Mouse (Mus musculus): ENCODE data around the gene Pde3b.
A peak's percentile ranks its signal among the peaks of the same experiment; 100 is the strongest.
"Not testable (repeated sequence)": the region's sequence is repeated elsewhere in the genome, so short reads cannot be mapped to it uniquely, and the experiment has no call there.

Pde3b gene

GRCm38 (mm10) chr7:114479779-114480178 lies 64.7 kb downstream of the Pde3b start:
- no peak for DNase-seq (ENCODE audit: low spot score)

GRCm38 (mm10) chr7:114480196-114480989 lies 65.3 kb downstream of the Pde3b start:
- no peak for DNase-seq (ENCODE audit: low spot score)

GRCm38 (mm10) chr7:114481008-114481407 lies 65.9 kb downstream of the Pde3b start:
- no peak for DNase-seq (ENCODE audit: low spot score)

DNA sequence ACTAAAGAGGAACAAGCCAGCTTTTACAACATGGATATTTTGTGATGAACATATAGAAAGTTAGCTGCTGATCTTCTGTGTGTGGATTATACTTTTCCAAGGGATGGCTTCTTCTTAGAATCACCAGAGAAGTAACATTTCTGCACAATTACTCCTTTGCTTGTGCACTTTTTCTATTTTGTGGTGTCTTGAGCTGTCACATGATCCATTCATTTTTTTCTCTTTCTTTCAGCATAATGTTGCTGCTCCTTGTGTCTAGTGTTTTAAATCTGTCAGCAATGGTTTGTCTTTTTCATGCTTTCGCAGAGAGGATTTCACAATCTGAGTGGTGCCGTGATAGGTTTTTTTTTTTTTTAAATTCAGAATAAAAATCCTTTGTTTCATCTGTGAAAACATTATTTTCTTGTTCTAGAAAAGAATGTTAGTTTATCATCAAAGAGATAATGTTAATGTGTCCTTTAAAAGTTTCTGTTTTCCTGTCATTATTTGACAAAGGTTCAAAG lies 66.4 kb downstream of the Pde3b start:
- no peak for DNase-seq (ENCODE audit: low spot score)

DNA sequence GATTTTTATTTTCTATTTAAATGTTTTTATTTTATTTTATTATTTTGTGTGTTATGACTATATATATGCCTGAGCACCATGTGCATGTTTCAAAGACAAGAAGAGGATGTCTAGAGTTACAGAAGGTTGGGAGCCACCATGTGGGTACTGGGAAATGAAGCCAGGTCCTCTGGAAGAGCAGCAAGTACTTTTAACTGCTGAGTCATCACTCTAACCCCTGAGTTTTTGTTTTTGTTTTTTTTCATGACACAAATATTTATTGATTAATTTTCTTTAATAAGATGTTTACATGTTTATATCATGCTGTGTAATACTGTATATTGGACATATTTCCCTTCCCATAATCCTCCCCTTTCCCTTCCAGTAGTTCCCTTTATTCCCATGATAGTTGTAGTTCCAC lies 77.5 kb downstream of the Pde3b start:
- DNase-seq (ENCODE audit: low spot score): no peak

GRCm38 (mm10) chr7:114494033-114494432 lies 79.0 kb downstream of the Pde3b start:
- no peak for DNase-seq (ENCODE audit: low spot score)

GRCm38 (mm10) chr7:114499293-114499692 lies 84.2 kb downstream of the Pde3b start:
- DNase-seq (ENCODE audit: low spot score): no peak

- DNase-seq (ENCODE audit: low spot score): no peak
These were observed 93.8 kb downstream of the Pde3b start for GRCm38 (mm10) chr7:114508879-114509278.

GRCm38 (mm10) chr7:114520122-114520521 lies 105.0 kb downstream of the Pde3b start:
- DNase-seq (ENCODE audit: low spot score): no peak

GRCm38 (mm10) chr7:114526245-114526644 lies 111.2 kb downstream of the Pde3b start:
- DNase-seq (ENCODE audit: low spot score): no peak

GRCm38 (mm10) chr7:114536179-114536578 lies 121.1 kb downstream of the Pde3b start:
- no peak for DNase-seq (ENCODE audit: low spot score)

GRCm38 (mm10) chr7:114562531-114563241 lies 147.6 kb downstream of the Pde3b start, which contains the start of gene Cyp2r1:
Gene Cyp2r1, minus strand, starts transcription at chr7:114562972.
- DNase-seq (ENCODE audit: low spot score): peak; percentile 62

DNA sequence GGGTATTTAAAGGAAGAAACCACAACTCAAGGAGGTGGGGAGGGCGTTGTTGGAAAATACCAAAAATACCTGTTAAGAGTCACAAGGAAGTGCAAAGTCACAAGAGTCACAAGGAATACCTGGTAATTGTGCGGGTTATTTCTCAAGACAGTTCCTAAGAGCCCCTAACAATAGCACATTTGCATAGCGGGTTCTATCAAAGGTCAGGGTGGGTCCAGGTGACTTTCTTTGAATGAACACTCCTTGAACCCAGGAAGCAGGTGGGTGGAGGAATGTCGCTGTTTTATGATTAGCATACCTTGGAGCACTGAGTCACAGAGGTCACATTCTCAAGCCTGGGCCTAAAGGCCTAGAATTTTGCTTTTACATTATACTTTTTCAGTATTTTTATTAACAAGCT lies 158.8 kb downstream of the Pde3b start:
- not testable (repeated sequence) for DNase-seq (ENCODE audit: low spot score)

- no peak for DNase-seq (ENCODE audit: low spot score)
These were observed 161.8 kb downstream of the Pde3b start for GRCm38 (mm10) chr7:114576931-114577330.

DNA sequence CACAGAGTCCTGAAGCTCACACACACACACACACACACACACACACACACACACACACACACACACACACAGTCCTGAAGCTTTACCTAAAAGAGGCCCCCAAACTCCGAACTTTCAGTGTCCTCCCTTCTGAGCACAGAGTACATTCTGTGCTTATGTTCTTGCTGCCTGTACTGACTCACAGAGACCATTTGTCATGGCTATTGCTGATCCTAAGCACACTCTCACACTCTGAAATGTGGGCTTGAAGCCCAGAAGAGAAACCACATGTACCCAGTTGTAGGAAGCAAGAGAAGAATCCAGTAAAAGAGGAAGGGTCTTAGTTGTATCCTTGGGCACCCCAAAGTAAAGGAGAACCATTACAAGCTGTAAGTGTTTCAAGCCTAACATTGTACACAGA lies 162.6 kb downstream of the Pde3b start:
- DNase-seq (ENCODE audit: low spot score): no peak

- no peak for DNase-seq (ENCODE audit: low spot score)
These were observed 165.3 kb downstream of the Pde3b start for GRCm38 (mm10) chr7:114580426-114580825.

DNA sequence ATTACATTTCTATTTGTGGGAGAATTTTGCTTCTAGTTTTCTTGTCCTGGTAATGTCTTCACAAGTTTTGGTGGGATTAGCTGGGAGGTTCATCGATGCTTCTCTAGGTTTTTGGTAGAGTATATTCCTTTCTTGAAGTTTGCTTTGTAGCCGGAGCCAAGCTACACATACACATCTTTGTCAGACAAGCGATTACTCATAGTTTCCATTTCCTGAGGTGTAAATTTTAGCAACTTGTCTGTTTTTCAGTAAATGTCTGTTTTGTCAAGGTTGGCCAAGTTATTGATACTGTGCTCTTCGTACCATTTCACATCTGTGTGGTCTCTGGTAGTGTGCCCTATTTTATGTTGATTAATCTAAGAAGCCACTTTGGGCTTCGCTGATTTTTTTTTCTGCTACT lies 166.1 kb downstream of the Pde3b start:
- no peak for DNase-seq (ENCODE audit: low spot score)

DNA sequence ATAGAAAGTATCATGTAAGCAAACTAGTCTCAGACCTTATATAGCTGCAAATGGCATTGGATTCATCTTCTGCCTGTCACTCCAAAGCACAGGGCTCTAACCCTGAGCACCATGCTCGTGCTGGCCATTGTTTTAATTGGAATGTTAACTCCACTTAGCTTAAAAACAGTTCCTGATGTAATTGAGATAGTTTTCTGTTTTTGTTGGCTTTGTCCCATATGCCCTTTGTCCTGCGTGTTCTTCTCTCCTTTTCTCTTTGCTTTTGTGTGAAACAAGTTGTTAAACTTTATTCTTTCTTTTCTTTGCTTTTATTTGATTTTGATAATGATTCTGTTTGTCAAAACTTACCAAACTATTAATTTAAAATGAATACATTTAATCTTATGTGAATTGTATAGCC lies 167.4 kb downstream of the Pde3b start:
- DNase-seq (ENCODE audit: low spot score): no peak
